Mouse (Mus musculus): Measurements from ENCODE around the gene Syt12. TPM values are rescaled to one million over a fixed set of nuclear protein-coding genes. Genes with fewer than 3 reads are reported as not detected.

Gene Syt12
- polyA plus RNA-seq, 1 experiment: 14.4 TPM

GRCm38 (mm10) chr19:4433756-4434155 is 43.5 kb downstream of the Syt12 start:
- TF ChIP-seq MYOG (IDR thresholded peaks at IDR 0.05; ENCODE audit: control insufficient read depth, extremely low read depth, insufficient read length): no peak
- TF ChIP-seq USF1 (IDR thresholded peaks at IDR 0.05; ENCODE audit: low read depth): no peak
- TF ChIP-seq MAX (IDR thresholded peaks at IDR 0.05): no peak
- TF ChIP-seq CTCF (IDR thresholded peaks at IDR 0.05; ENCODE audit: control insufficient read depth, insufficient read depth, insufficient read length): no peak
- TF ChIP-seq FOSL1 (IDR thresholded peaks at IDR 0.05; ENCODE audit: insufficient read depth, low read length, poor library complexity, severe bottlenecking): no peak
- no peak for TF ChIP-seq MYOD1 (IDR thresholded peaks at IDR 0.05; ENCODE audit: control insufficient read depth, insufficient read length, low read depth)
- no peak for TF ChIP-seq CEBPB (IDR thresholded peaks at IDR 0.05; ENCODE audit: low read depth)
- H3K79me2 ChIP-seq (ENCODE audit: control insufficient read depth, insufficient read depth): peaks cover 44% of the 10 kb centered on the region
- no peaks in the 10 kb centered on the region for H3K27me3 ChIP-seq (ENCODE audit: control insufficient read depth, insufficient read depth, insufficient read length)
- no peak overlapping the region for H3K4me3 ChIP-seq (ENCODE audit: insufficient read depth, poor library complexity, severe bottlenecking)
- no peak overlapping the region for H3ac ChIP-seq (ENCODE audit: control insufficient read depth, insufficient read length, low read depth)
- peaks cover 23% of the 10 kb centered on the region for H3K79me3 ChIP-seq (ENCODE audit: low read depth)
- H3K36me3 ChIP-seq (ENCODE audit: control insufficient read depth, insufficient read depth): peaks cover 35% of the 10 kb centered on the region

- TF ChIP-seq MYOG (IDR thresholded peaks at IDR 0.05; ENCODE audit: control insufficient read depth, extremely low read depth, insufficient read length): no peak
- H3K79me3 ChIP-seq (ENCODE audit: low read depth): no peaks in the 10 kb centered on the region
- no peaks in the 10 kb centered on the region for H3K27me3 ChIP-seq (ENCODE audit: control insufficient read depth, insufficient read depth, insufficient read length)
- no peak overlapping the region for H3K4me3 ChIP-seq (ENCODE audit: insufficient read depth, poor library complexity, severe bottlenecking)
- no peak overlapping the region for H3ac ChIP-seq (ENCODE audit: control insufficient read depth, insufficient read length, low read depth)
- peaks cover 8% of the 10 kb centered on the region for H3K79me2 ChIP-seq (ENCODE audit: control insufficient read depth, insufficient read depth)
- peaks cover 51% of the 10 kb centered on the region for H3K36me3 ChIP-seq (ENCODE audit: control insufficient read depth, insufficient read depth)
These were observed 47.1 kb downstream of the Syt12 start for GRCm38 (mm10) chr19:4430091-4430620.

- Histone ChIP-seq H3K27me3 (ENCODE audit: control insufficient read depth, insufficient read depth, insufficient read length) (no peaks in the 10 kb centered on the region), H3K4me3 (ENCODE audit: insufficient read depth, poor library complexity, severe bottlenecking) (no peak overlapping the region), H3ac (ENCODE audit: control insufficient read depth, insufficient read length, low read depth) (no peak overlapping the region), H3K36me3 (ENCODE audit: control insufficient read depth, insufficient read depth) (peaks cover 46% of the 10 kb centered on the region), H3K79me2 (ENCODE audit: control insufficient read depth, insufficient read depth) (no peaks in the 10 kb centered on the region), H3K79me3 (ENCODE audit: low read depth) (no peaks in the 10 kb centered on the region)
- TF ChIP-seq MYOD1 (IDR thresholded peaks at IDR 0.05; ENCODE audit: control insufficient read depth, insufficient read length, low read depth) (no peak), MYOG (IDR thresholded peaks at IDR 0.05; ENCODE audit: control insufficient read depth, extremely low read depth, insufficient read length) (no peak), CTCF (IDR thresholded peaks at IDR 0.05; ENCODE audit: control insufficient read depth, insufficient read depth, insufficient read length) (no peak), CEBPB (IDR thresholded peaks at IDR 0.05; ENCODE audit: low read depth) (no peak), FOSL1 (IDR thresholded peaks at IDR 0.05; ENCODE audit: insufficient read depth, low read length, poor library complexity, severe bottlenecking) (no peak), USF1 (IDR thresholded peaks at IDR 0.05; ENCODE audit: low read depth) (no peak), MAX (IDR thresholded peaks at IDR 0.05) (no peak)
These were observed 51.5 kb downstream of the Syt12 start for GRCm38 (mm10) chr19:4425610-4426366.

GRCm38 (mm10) chr19:4423021-4423420 is 54.2 kb downstream of the Syt12 start:
- Histone ChIP-seq H3K79me2 (ENCODE audit: control insufficient read depth, insufficient read depth) (no peaks in the 10 kb centered on the region), H3K79me3 (ENCODE audit: low read depth) (no peaks in the 10 kb centered on the region), H3K36me3 (ENCODE audit: control insufficient read depth, insufficient read depth) (peaks cover 31% of the 10 kb centered on the region), H3K4me3 (ENCODE audit: insufficient read depth, poor library complexity, severe bottlenecking) (no peak overlapping the region), H3K27me3 (ENCODE audit: control insufficient read depth, insufficient read depth, insufficient read length) (no peaks in the 10 kb centered on the region), H3ac (ENCODE audit: control insufficient read depth, insufficient read length, low read depth) (no peak overlapping the region)
- TF ChIP-seq MYOD1 (IDR thresholded peaks at IDR 0.05; ENCODE audit: control insufficient read depth, insufficient read length, low read depth) (no peak), FOSL1 (IDR thresholded peaks at IDR 0.05; ENCODE audit: insufficient read depth, low read length, poor library complexity, severe bottlenecking) (no peak), CTCF (IDR thresholded peaks at IDR 0.05; ENCODE audit: control insufficient read depth, insufficient read depth, insufficient read length) (no peak), MYOG (IDR thresholded peaks at IDR 0.05; ENCODE audit: control insufficient read depth, extremely low read depth, insufficient read length) (no peak), CEBPB (IDR thresholded peaks at IDR 0.05; ENCODE audit: low read depth) (no peak), USF1 (IDR thresholded peaks at IDR 0.05; ENCODE audit: low read depth) (no peak), MAX (IDR thresholded peaks at IDR 0.05) (no peak)

GRCm38 (mm10) chr19:4422581-4422980 is 54.7 kb downstream of the Syt12 start:
- peaks cover 29% of the 10 kb centered on the region for H3K36me3 ChIP-seq (ENCODE audit: control insufficient read depth, insufficient read depth)

More at GRCm38 (mm10) chr19:4422581-4422980, 54.7 kb downstream of the Syt12 start:
- H3ac ChIP-seq (ENCODE audit: control insufficient read depth, insufficient read length, low read depth): no peak overlapping the region
- no peak for TF ChIP-seq CTCF (IDR thresholded peaks at IDR 0.05; ENCODE audit: control insufficient read depth, insufficient read depth, insufficient read length)
- no peak for TF ChIP-seq MYOD1 (IDR thresholded peaks at IDR 0.05; ENCODE audit: control insufficient read depth, insufficient read length, low read depth)
- TF ChIP-seq FOSL1 (IDR thresholded peaks at IDR 0.05; ENCODE audit: insufficient read depth, low read length, poor library complexity, severe bottlenecking): no peak
- no peak for TF ChIP-seq CEBPB (IDR thresholded peaks at IDR 0.05; ENCODE audit: low read depth)
- TF ChIP-seq USF1 (IDR thresholded peaks at IDR 0.05; ENCODE audit: low read depth): no peak
- no peak for TF ChIP-seq MYOG (IDR thresholded peaks at IDR 0.05; ENCODE audit: control insufficient read depth, extremely low read depth, insufficient read length)
- no peak for TF ChIP-seq MAX (IDR thresholded peaks at IDR 0.05)
- H3K79me3 ChIP-seq (ENCODE audit: low read depth): no peaks in the 10 kb centered on the region
- H3K27me3 ChIP-seq (ENCODE audit: control insufficient read depth, insufficient read depth, insufficient read length): no peaks in the 10 kb centered on the region
- H3K79me2 ChIP-seq (ENCODE audit: control insufficient read depth, insufficient read depth): no peaks in the 10 kb centered on the region
- H3K4me3 ChIP-seq (ENCODE audit: insufficient read depth, poor library complexity, severe bottlenecking): no peak overlapping the region

Measured in C2C12 (cell line).